Mouse (Mus musculus) subcutaneous adipose tissue, adult 2 months (tissue): ENCODE measurements around the gene Nae1. TPM values are rescaled to one million over a fixed set of nuclear protein-coding genes. Genes with fewer than 3 reads are reported as not detected.

ENCODE experiments used
- polyA plus RNA-seq: library from polyadenylated mRNA; depleted of rRNA; stranded (reverse); fragments of >200 nt; gene quantifications from 2 replicates; pipeline ENCODE4 v1.2.3, GENCODE M21; 2012; ENCODE audit warnings: low replicate concordance; rRNA removed

Gene Nae1
- polyA plus RNA-seq, result 12.8 and 19.6 TPM in 2 replicates

DNA sequence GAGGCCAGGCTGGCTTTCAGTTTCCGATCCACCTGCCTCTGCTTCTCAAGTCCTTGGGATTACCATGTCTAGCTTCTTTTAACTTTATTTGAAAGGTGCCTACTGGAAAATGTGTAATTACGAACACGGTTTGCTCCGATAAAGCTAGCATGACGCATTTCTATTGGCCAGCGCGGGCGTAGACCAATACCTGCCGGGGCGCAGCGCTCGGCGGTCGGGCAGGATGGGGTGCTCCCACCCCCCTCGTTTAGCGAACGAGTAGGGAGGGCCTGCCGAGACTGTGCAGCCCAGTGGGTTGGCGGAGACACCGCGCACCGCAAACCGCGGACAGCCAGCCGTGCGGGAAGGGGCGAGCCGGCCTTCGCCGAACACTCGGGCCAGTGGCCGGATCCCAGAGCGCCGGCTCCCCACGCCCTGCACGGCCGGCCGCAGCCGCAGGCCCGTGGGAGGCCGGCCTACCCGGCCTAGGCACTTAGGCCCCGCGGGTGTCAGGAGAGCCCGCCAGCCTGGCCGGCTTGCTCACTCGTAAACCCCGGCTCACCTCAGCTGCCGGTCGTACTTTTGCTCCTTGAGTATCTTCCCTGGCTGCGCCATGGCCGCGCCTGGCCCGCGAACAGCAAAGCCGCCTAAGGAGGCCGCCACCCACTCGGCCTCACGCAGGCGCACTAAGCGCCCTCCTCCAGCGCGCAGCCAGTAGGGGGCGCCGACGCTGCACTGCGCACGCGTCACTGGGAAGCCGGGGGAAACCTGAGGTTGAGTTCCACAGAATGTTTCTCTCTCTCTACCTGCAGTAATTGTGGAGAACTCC, at the start of gene Nae1, which contains the start of gene Car7:
Gene Nae1 (minus strand): TSS at position 667 of the 808 bp plus-strand sequence.
Gene Car7 (plus strand): TSS at position 719 of the 808 bp plus-strand sequence.

DNA sequence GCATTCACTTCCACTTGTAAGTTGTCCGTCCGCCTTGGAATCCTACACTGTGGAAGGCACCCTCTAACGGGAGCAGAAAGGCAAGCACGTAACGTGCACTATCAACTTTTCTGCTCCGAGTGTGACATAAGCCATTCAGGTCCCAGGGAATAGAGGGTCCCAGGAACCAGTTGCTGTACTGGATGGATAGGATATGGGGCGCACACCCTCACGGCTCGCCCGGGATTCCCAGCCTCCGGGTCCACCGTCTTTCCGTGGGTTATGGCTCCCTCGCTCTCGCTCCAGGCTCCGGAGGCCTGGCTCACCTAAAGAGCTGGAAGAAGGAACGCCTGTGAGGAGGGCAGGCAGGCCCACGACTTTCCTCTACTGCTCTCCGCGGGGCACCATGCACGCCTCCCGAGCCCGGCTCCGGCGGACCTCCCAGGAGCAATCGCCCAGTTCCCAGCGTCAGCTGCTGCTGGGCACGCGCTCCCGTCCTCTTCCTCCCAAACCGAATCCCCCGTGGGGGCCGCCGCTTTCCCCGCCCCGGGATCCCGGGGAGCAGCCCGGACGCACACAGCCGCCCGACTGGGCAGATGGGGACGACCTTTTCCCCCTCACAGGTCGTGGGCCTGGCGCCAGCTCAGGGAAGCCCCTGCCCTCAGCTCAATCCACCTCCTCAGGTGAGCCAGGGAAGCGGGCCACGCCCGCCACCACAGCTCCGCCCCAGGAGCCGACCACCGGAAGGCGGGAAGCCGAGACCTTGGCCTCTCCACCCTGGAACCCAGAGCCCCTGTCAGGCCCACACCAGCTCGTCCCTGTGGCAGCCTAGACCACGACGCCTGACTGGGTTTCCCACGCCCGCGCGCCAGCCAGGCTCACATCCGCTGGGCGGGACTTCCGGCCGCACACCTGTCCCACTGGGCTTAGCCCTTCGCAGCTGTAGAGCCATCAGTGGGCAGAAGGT, 25.1 kb downstream of the Nae1 start, which contains the start of gene Terb1:
Gene Terb1 (minus strand): TSS at position 850 of the 946 bp plus-strand sequence.

Other genes with a start within 250 kb of the Nae1 start
- not detected in 2 replicates for gene Cmtm2a, start 241.5 kb downstream of the Nae1 start, polyA plus RNA-seq
- not detected in 2 replicates for gene Gm45711, start 224.6 kb downstream of the Nae1 start, polyA plus RNA-seq
- gene Cmtm1, start 224.5 kb downstream of the Nae1 start, polyA plus RNA-seq, result not detected in 2 replicates
- not detected in 2 replicates for gene Gm11020, start 213.1 kb downstream of the Nae1 start, polyA plus RNA-seq
- gene Cmtm2b, start 212.4 kb downstream of the Nae1 start, polyA plus RNA-seq, result not detected in 2 replicates
- 149 and 286 TPM in 2 replicates for gene Cmtm3, start 195.2 kb downstream of the Nae1 start, polyA plus RNA-seq
- gene Cmtm4, start 138.8 kb downstream of the Nae1 start, polyA plus RNA-seq, result 12.0 and 20.6 TPM in 2 replicates
- gene Dync1li2, start 91.6 kb downstream of the Nae1 start, polyA plus RNA-seq, result 26.5 and 32.8 TPM in 2 replicates
- not detected in 2 replicates for gene Terb1, start 24.7 kb downstream of the Nae1 start, polyA plus RNA-seq
- gene Car7, start 52 bp upstream of the Nae1 start, polyA plus RNA-seq, result 6.9 and 25.1 TPM in 2 replicates
- 9.1 and 12.1 TPM in 2 replicates for gene Pdp2, start 56.8 kb upstream of the Nae1 start, polyA plus RNA-seq
- 0.14 and 4.5 TPM in 2 replicates for gene Cdh16, start 89.8 kb upstream of the Nae1 start, polyA plus RNA-seq
- gene Rrad, start 96.7 kb upstream of the Nae1 start, polyA plus RNA-seq, result 15.7 and 22.8 TPM in 2 replicates
- gene Ciao2b, start 107.3 kb upstream of the Nae1 start, polyA plus RNA-seq, result 40.4 and 45.6 TPM in 2 replicates
- gene Ces2a, start 199.4 kb upstream of the Nae1 start, polyA plus RNA-seq, result 0.19 TPM in 1 of 2 replicates, not detected in the other